Mouse (Mus musculus) hindbrain, embryonic 16.5 days (tissue): ENCODE measurements at regions not wholly inside any gene's neighbourhood (a gene's known extent, or its start where the extent isn't known, plus 50 kb on each side); places are given as distances from the start of the nearest gene placed in this dataset.
"Not testable (repeated sequence)": the region's sequence is repeated elsewhere in the genome, so short reads cannot be mapped to it uniquely, and the experiment has no call there.

Experiments
- ATAC-seq: fragments of 200-750 bp; cut with Nextera tagmentation; 2 replicates; pipeline ENCODE4 v1.8.0; 2017; ENCODE audit warnings: moderate TSS enrichment, moderate library complexity
- H3K27ac ChIP-seq: fragments of 300-500 bp; sonication (generic); 2 replicates; pipeline ENCODE4 v1.5.1; 2014; ENCODE audit warnings: low read depth, mild to moderate bottlenecking, control low read depth, low read length, moderate library complexity
- H3K27me3 ChIP-seq: fragments of 300-500 bp; sonication (generic); replicated peaks from 2 replicates; pipeline ENCODE4 v1.6.1; 2014; ENCODE audit warnings: low read length; ENCODE audit not compliant: control insufficient read depth, insufficient read depth
- H3K36me3 ChIP-seq: fragments of 300-500 bp; sonication (generic); 2 replicates; pipeline ENCODE4 v1.6.1; 2014; ENCODE audit warnings: mild to moderate bottlenecking, low read length, moderate library complexity, mixed read lengths; ENCODE audit not compliant: control insufficient read depth, insufficient read depth
- H3K4me1 ChIP-seq: fragments of 300-500 bp; sonication (generic); 2 replicates; pipeline ENCODE4 v1.6.1; 2014; ENCODE audit warnings: low read depth, low read length; ENCODE audit not compliant: control insufficient read depth, insufficient read depth
- H3K4me2 ChIP-seq: fragments of 300-500 bp; sonication (generic); 2 replicates; pipeline ENCODE4 v1.6.1; 2014; ENCODE audit warnings: mild to moderate bottlenecking, low read length, control low read depth, moderate library complexity
- H3K4me3 ChIP-seq: fragments of 300-500 bp; sonication (generic); 2 replicates; pipeline ENCODE4 v1.5.1; 2014; ENCODE audit warnings: mild to moderate bottlenecking, low read length, control low read depth, moderate library complexity
- H3K9ac ChIP-seq: fragments of 300-500 bp; sonication (generic); 2 replicates; pipeline ENCODE4 v1.6.1; 2014; ENCODE audit warnings: low read depth, mild to moderate bottlenecking, control low read depth, low read length, moderate library complexity
- H3K9me3 ChIP-seq: fragments of 300-500 bp; sonication (generic); 2 replicates; pipeline ENCODE4 v1.6.1; 2014; ENCODE audit warnings: mild to moderate bottlenecking, low read length, moderate library complexity; ENCODE audit not compliant: control insufficient read depth
- WGBS: fragments of 180-500 bp; shearing (Covaris S2); extraction: QIAGEN DNeasy Blood & Tissue Kit; methylation state at CpG from one replicate; pipeline ENCODE4 v1.1.7; 2014; 5-methylcytosine and 5-hydroxymethylcytosine counted together

GRCm38 (mm10) chr4:21464456-21464855 lies 221.3 kb downstream of the Prdm13 start:
- Histone ChIP-seq H3K4me1 (no peaks in the 10 kb centered on the region), H3K9ac (no peak overlapping the region), H3K4me3 (no peak overlapping the region), H3K27ac (no peak overlapping the region), H3K4me2 (no peak overlapping the region), H3K9me3 (no peaks in the 10 kb centered on the region), H3K27me3 (no peaks in the 10 kb centered on the region), H3K36me3 (no peaks in the 10 kb centered on the region)
- ATAC-seq, result no peak
- WGBS, result 86% methylated on average over 2 of the region's 2 CpGs

GRCm38 (mm10) chr4:21441274-21441673 lies 244.5 kb downstream of the Prdm13 start:
- H3K27me3 ChIP-seq, result no peaks in the 10 kb centered on the region
- no peaks in the 10 kb centered on the region for H3K9me3 ChIP-seq
- no peaks in the 10 kb centered on the region for H3K4me1 ChIP-seq
- H3K9ac ChIP-seq, result no peak overlapping the region
- H3K27ac ChIP-seq, result no peak overlapping the region
- ATAC-seq, result no peak
- H3K4me2 ChIP-seq, result no peak overlapping the region
- H3K36me3 ChIP-seq, result no peaks in the 10 kb centered on the region
- H3K4me3 ChIP-seq, result no peak overlapping the region

GRCm38 (mm10) chr4:21436710-21437109 lies 249.1 kb downstream of the Prdm13 start:
- no peak overlapping the region for H3K27ac ChIP-seq
- H3K9ac ChIP-seq, result no peak overlapping the region
- peak; percentile 79 for ATAC-seq
- no peak overlapping the region for H3K4me3 ChIP-seq
- H3K27me3 ChIP-seq, result no peaks in the 10 kb centered on the region
- 12% methylated on average over 2 of the region's 2 CpGs for WGBS
- no peaks in the 10 kb centered on the region for H3K4me1 ChIP-seq
- H3K36me3 ChIP-seq, result no peaks in the 10 kb centered on the region
- H3K9me3 ChIP-seq, result no peaks in the 10 kb centered on the region
- H3K4me2 ChIP-seq, result no peak overlapping the region

GRCm38 (mm10) chr4:21407850-21408249 lies 277.9 kb downstream of the Prdm13 start:
- no peak for ATAC-seq
- no peaks in the 10 kb centered on the region for H3K4me1 ChIP-seq
- no peaks in the 10 kb centered on the region for H3K9me3 ChIP-seq
- H3K9ac ChIP-seq, result no peak overlapping the region
- no peaks in the 10 kb centered on the region for H3K36me3 ChIP-seq
- no peak overlapping the region for H3K4me2 ChIP-seq
- H3K4me3 ChIP-seq, result no peak overlapping the region
- no peak overlapping the region for H3K27ac ChIP-seq
- H3K27me3 ChIP-seq, result no peaks in the 10 kb centered on the region

- no peak for ATAC-seq
- no peak overlapping the region for H3K4me3 ChIP-seq
- H3K9ac ChIP-seq, result no peak overlapping the region
- H3K36me3 ChIP-seq, result no peaks in the 10 kb centered on the region
- H3K27ac ChIP-seq, result no peak overlapping the region
- WGBS, result 86% methylated on average over 1 of the region's 1 CpGs
- H3K27me3 ChIP-seq, result no peaks in the 10 kb centered on the region
- H3K4me1 ChIP-seq, result no peaks in the 10 kb centered on the region
- no peaks in the 10 kb centered on the region for H3K9me3 ChIP-seq
- H3K4me2 ChIP-seq, result no peak overlapping the region
These were observed 316.4 kb downstream of the Prdm13 start for GRCm38 (mm10) chr4:21369314-21369713.

DNA sequence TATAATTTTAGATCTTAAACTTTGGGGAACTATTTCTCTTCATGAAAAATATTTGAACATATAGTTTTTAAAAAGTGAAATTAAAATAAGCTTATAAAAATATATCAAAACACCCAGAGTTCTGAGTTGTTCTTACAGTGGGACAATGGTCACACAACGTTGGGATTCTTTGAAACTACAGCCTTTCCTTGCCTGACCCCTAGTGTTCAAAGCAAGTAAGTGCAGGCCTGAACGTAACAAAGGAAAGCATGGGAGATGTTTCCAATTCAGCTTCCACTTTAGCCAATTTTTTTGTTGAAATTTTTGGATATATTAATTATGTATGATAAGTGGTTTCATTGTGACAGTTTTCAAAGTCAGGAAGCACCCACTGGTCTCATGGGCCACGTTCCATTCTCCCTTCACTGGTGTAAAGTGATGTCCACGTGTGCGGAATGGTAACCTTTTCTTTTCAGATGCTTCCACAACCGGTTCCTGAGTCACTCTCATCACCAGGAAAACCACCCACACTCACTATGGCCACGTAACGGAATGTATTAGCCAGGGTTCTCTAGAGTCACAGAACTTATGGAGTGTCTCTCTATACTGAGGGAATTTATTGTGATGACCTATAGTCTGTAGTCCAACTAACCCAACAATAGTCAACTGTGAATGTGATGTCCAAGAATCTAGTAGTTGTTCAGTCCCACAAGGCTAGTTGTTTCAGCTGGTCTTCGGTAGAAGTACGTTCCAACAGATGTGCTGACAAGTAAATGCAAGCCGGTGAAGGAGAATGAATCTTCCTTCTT lies 317.3 kb downstream of the Prdm13 start:
- H3K27ac ChIP-seq, result no peak overlapping the region
- H3K4me3 ChIP-seq, result no peak overlapping the region
- H3K9ac ChIP-seq, result no peak overlapping the region
- 69% methylated on average over 11 of the region's 11 CpGs for WGBS
- H3K4me1 ChIP-seq, result no peaks in the 10 kb centered on the region
- H3K9me3 ChIP-seq, result no peaks in the 10 kb centered on the region
- H3K36me3 ChIP-seq, result no peaks in the 10 kb centered on the region
- ATAC-seq, result peak; percentile 72; the same call in 1 of the 2 replicates
- no peak overlapping the region for H3K4me2 ChIP-seq
- H3K27me3 ChIP-seq, result no peaks in the 10 kb centered on the region

GRCm38 (mm10) chr4:21321769-21322168 lies 364.0 kb downstream of the Prdm13 start:
- Histone ChIP-seq H3K27me3 (no peaks in the 10 kb centered on the region), H3K4me1 (no peaks in the 10 kb centered on the region), H3K27ac (no peak overlapping the region), H3K4me2 (no peak overlapping the region), H3K9ac (no peak overlapping the region), H3K4me3 (no peak overlapping the region), H3K36me3 (no peaks in the 10 kb centered on the region), H3K9me3 (no peaks in the 10 kb centered on the region)
- WGBS, result 32% methylated on average over 1 of the region's 1 CpGs
- ATAC-seq, result no peak

GRCm38 (mm10) chr4:21309239-21309638 lies 376.5 kb downstream of the Prdm13 start:
- H3K27ac ChIP-seq, H3K4me2 ChIP-seq, H3K4me1 ChIP-seq, ATAC-seq, H3K27me3 ChIP-seq, H3K9ac ChIP-seq, H3K9me3 ChIP-seq, H3K4me3 ChIP-seq, H3K36me3 ChIP-seq: not testable (repeated sequence)
- WGBS, result 68% methylated on average over 2 of the region's 2 CpGs

DNA sequence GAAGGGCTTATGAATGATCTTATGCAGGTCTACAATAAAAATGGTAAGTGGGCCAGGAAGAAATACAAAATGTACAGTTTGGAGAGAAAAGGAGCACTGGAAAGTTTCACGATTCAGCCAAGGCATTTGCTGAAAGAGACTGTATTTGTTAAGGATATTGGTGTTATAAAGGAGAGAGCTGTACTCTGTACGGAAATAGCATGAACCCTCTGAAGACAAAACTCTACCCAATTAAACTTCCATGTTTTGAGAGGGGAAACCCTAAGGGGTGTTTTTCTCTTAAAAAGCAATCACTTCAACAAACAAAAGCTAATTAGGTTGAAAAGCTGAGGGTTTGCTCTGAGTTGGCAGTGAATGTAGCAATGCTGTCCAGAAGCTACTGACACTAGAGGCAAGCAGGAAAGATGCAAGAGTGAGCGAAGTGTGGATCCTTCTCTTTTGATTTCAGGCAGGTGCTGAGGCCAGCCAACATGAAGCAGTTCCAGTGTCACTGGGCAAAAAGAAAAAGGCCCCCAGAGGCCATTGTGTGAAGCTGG lies 378.2 kb downstream of the Prdm13 start:
- WGBS, result 73% methylated on average over 3 of the region's 3 CpGs
- H3K4me3 ChIP-seq, result no peak overlapping the region
- H3K4me1 ChIP-seq, result no peaks in the 10 kb centered on the region
- H3K27me3 ChIP-seq, result no peaks in the 10 kb centered on the region
- H3K9ac ChIP-seq, result no peak overlapping the region
- no peaks in the 10 kb centered on the region for H3K36me3 ChIP-seq
- H3K27ac ChIP-seq, result no peak overlapping the region
- no peaks in the 10 kb centered on the region for H3K9me3 ChIP-seq
- no peak for ATAC-seq
- no peak overlapping the region for H3K4me2 ChIP-seq
